Mouse (Mus musculus) testis, adult 2 months (tissue): ENCODE results near the gene Ptpn6.

ENCODE experiments used
- CTCF ChIP-seq: fragments of 200-500 bp; IDR thresholded peaks from 2 replicates; pipeline ENCODE4 v1.5.1; 2012; ENCODE audit warnings: low read depth, mild to moderate bottlenecking, inconsistent platforms, low read length, moderate library complexity; ENCODE audit not compliant: control insufficient read depth, insufficient read depth, insufficient replicate concordance
- POLR2A ChIP-seq: fragments of 200-500 bp; IDR thresholded peaks from 2 replicates; pipeline ENCODE4 v1.6.1; 2012; ENCODE audit warnings: low read depth, mild to moderate bottlenecking, inconsistent platforms, low read length, moderate library complexity; ENCODE audit not compliant: control insufficient read depth

GRCm38 (mm10) chr6:124737040-124737439 lies 1.5 kb downstream of the Ptpn6 start:
- TF ChIP-seq CTCF = no peak
- no peak for TF ChIP-seq POLR2A
